Mouse (Mus musculus) bone marrow, adult 2 months (tissue): ENCODE results near the gene 1700024P04Rik.
"Not testable (repeated sequence)": the region's sequence is repeated elsewhere in the genome, so short reads cannot be mapped to it uniquely, and the experiment has no call there.

ENCODE experiments used
- CTCF ChIP-seq: fragments of 200-500 bp; IDR thresholded peaks from 2 replicates; pipeline ENCODE4 v1.5.1; 2011; ENCODE audit warnings: low read length, control low read depth; ENCODE audit not compliant: control insufficient read depth, insufficient read depth
- POLR2A ChIP-seq: fragments of 200-500 bp; IDR thresholded peaks from 2 replicates; pipeline ENCODE4 v1.6.1; 2011; ENCODE audit warnings: low read depth, mild to moderate bottlenecking, control low read depth, low read length, borderline replicate concordance; ENCODE audit not compliant: control insufficient read depth

DNA sequence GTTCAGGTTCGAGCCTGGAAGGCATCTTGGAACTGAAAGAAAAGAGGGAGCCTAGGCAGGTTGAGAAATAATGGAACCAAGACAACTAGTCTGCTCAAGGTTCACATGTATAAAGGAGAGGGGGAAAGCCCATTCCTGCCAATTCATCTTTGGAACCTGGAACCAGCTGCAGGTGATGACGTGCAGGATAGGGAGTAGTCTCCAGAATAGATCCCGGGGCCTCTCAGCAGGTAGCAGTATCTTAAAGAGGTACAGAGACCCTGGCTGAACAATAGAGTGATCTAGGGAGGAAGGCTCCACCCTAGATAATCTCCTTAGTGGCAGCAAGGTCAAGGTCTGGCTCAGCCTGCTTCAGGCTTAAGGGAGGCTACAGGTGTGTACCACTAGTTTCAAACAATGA, 8.3 kb downstream of the 1700024P04Rik start:
- TF ChIP-seq CTCF, POLR2A: not testable (repeated sequence)
